Mouse (Mus musculus): ENCODE results near the gene Thap11. TPM values are rescaled to one million over a fixed set of nuclear protein-coding genes. Genes with fewer than 3 reads are reported as not detected.

Thap11 gene
- total and polyA plus RNA-seq, 3 experiments = 21.3 to 42.6 (median 31.9) TPM

- Histone ChIP-seq H3K27me3 (replicated peaks) (no peaks in the 10 kb centered on the region), H3K4me1 (ENCODE audit: control insufficient read depth in 1 of 2, insufficient read depth in 2 of 2) (peaks cover 11 to 65% of the 10 kb centered on the region in 2 experiments; a peak in 3 of 4 replicates), H3K4me3 (replicated peaks in 1 of 3; ENCODE audit: low read depth in 2 of 3, low read length in 2 of 3, poor library complexity in 1 of 3) (peak within 1 kb of the TSS; percentile 92 to 99 (median 95)), H3K36me3 (replicated peaks in 1 of 2; ENCODE audit: control insufficient read depth in 1 of 2, insufficient read depth in 1 of 2, low read length in 1 of 2) (peaks cover 4 to 30% of the 10 kb centered on the region in 2 experiments), H3K4me2 (ENCODE audit: insufficient read depth, low read depth, poor library complexity, severe bottlenecking) (peak within 1 kb of the TSS; percentile 94), H3K27ac (ENCODE audit: insufficient read depth, low read depth) (peak within 1 kb of the TSS; percentile 45), H3K79me2 (replicated peaks; ENCODE audit: control insufficient read depth, extremely low read depth, insufficient read depth, poor library complexity, severe bottlenecking) (peaks cover 84% of the 10 kb centered on the region), H3K9me3 (replicated peaks; ENCODE audit: low read length) (no peaks in the 10 kb centered on the region), H3K9ac (ENCODE audit: insufficient read depth, low read depth) (peak within 1 kb of the TSS; percentile 73)
- TF ChIP-seq E2F4 (IDR thresholded peaks at IDR 0.05; ENCODE audit: insufficient replicate concordance, low read depth, low read length) (peak; percentile 96), JUN (IDR thresholded peaks at IDR 0.05; ENCODE audit: insufficient read depth, low read depth, low read length) (no peak), EP300 (IDR thresholded peaks at IDR 0.05; ENCODE audit: low read length) (no peak), PAX5 (IDR thresholded peaks at IDR 0.05; ENCODE audit: low read length) (no peak), ZC3H11A (IDR thresholded peaks at IDR 0.05; ENCODE audit: low read depth, low read length) (no peak), SIN3A (IDR thresholded peaks at IDR 0.05; ENCODE audit: low read length) (peak; percentile 68), MAFK (IDR thresholded peaks at IDR 0.05; ENCODE audit: insufficient replicate concordance, low read length) (no peak), GABPA (IDR thresholded peaks at IDR 0.05; ENCODE audit: insufficient replicate concordance, low read depth, low read length) (peak; percentile 85; the same call in 1 of the 2 replicates), CTCF (conservative IDR thresholded peaks at IDR 0.05 in 1 of 2, IDR thresholded peaks at IDR 0.05 in 1 of 2; ENCODE audit: low read depth in 2 of 2, low read length in 2 of 2) (no peak), USF2 (conservative IDR thresholded peaks at IDR 0.05; ENCODE audit: low read depth, low read length) (no peak), ELF1 (IDR thresholded peaks at IDR 0.05; ENCODE audit: low read depth, low read length) (peak; percentile 82), ZMIZ1 (IDR thresholded peaks at IDR 0.05; ENCODE audit: low read depth, low read length) (no peak; the same call in 1 of the 2 replicates), CHD1 (IDR thresholded peaks at IDR 0.05; ENCODE audit: low read depth, low read length) (no peak), HCFC1 (IDR thresholded peaks at IDR 0.05; ENCODE audit: low read depth, low read length) (peak; percentile 96), POLR2AphosphoS2 (IDR thresholded peaks at IDR 0.05; ENCODE audit: low read depth, low read length) (peak; percentile 73), MXI1 (IDR thresholded peaks at IDR 0.05; ENCODE audit: low read depth, low read length) (peak; percentile 20; the same call in 1 of the 2 replicates), MAZ (IDR thresholded peaks at IDR 0.05; ENCODE audit: low read depth, low read length) (peak; percentile 72; the same call in 1 of the 2 replicates), MAX (IDR thresholded peaks at IDR 0.05; ENCODE audit: low read length) (no peak; the same call in 1 of the 2 replicates), KAT2A (IDR thresholded peaks at IDR 0.05; ENCODE audit: insufficient replicate concordance, low read length) (peak; percentile 98), MYC (IDR thresholded peaks at IDR 0.05; ENCODE audit: low read depth, low read length) (peak; percentile 92), USF1 (IDR thresholded peaks at IDR 0.05; ENCODE audit: low read depth, low read length) (no peak), TCF12 (IDR thresholded peaks at IDR 0.05; ENCODE audit: low read depth, low read length) (peak; percentile 82), BHLHE40 (IDR thresholded peaks at IDR 0.05; ENCODE audit: low read depth, low read length) (no peak), POLR2A (IDR thresholded peaks at IDR 0.05; ENCODE audit: low read depth, low read length) (peak; percentile 80), ZNF384 (IDR thresholded peaks at IDR 0.05; ENCODE audit: low read depth, low read length) (no peak), UBTF (IDR thresholded peaks at IDR 0.05; ENCODE audit: low read depth, low read length) (no peak), MEF2A (IDR thresholded peaks at IDR 0.05; ENCODE audit: borderline replicate concordance, low read depth, low read length) (no peak), SMC3 (IDR thresholded peaks at IDR 0.05; ENCODE audit: low read depth, low read length) (no peak), NRF1 (IDR thresholded peaks at IDR 0.05; ENCODE audit: low read depth, low read length) (peak; percentile 52), CHD2 (IDR thresholded peaks at IDR 0.05; ENCODE audit: low read length) (peak; percentile 97), IRF4 (IDR thresholded peaks at IDR 0.05; ENCODE audit: low read depth, low read length) (peak; percentile 45; the same call in 1 of the 2 replicates), ETS1 (conservative IDR thresholded peaks at IDR 0.05; ENCODE audit: low read depth, low read length) (peak; percentile 25; the same call in 1 of the 2 replicates), ZKSCAN1 (IDR thresholded peaks at IDR 0.05; ENCODE audit: borderline replicate concordance, low read depth, low read length) (no peak), RAD21 (IDR thresholded peaks at IDR 0.05; ENCODE audit: low read depth, low read length) (no peak), NELFE (IDR thresholded peaks at IDR 0.05; ENCODE audit: low read depth, low read length) (peak; percentile 71), TBP (conservative IDR thresholded peaks at IDR 0.05; ENCODE audit: low read depth, low read length) (no peak), RCOR1 (conservative IDR thresholded peaks at IDR 0.05; ENCODE audit: low read depth, low read length) (no peak), JUND (conservative IDR thresholded peaks at IDR 0.05; ENCODE audit: low read depth, low read length) (no peak)
- peak; percentile 97 for DNase-seq (ENCODE audit: extremely low read depth)
- in situ Hi-C loops (cut with MboI; ENCODE audit: low pct_ligation_motif_present, low pct_unique_long_range_greater_than_20kb, low sequenced_read_pairs) (no loop called here), dilution Hi-C loops (cut with MboI; ENCODE audit: extremely low pct_ligation_motif_present, extremely low pct_unique_long_range_greater_than_20kb, low sequenced_read_pairs) (no loop called here)
Observed at GRCm38 (mm10) chr8:105860143-105860981, 5.4 kb downstream of the Thap11 start, which contains the start of gene Nutf2. Gene Nutf2, plus strand, starts transcription at chr8:105860580.
